Mouse (Mus musculus): Measurements from ENCODE around the gene Lrrc4.

Lrrc4 gene

DNA sequence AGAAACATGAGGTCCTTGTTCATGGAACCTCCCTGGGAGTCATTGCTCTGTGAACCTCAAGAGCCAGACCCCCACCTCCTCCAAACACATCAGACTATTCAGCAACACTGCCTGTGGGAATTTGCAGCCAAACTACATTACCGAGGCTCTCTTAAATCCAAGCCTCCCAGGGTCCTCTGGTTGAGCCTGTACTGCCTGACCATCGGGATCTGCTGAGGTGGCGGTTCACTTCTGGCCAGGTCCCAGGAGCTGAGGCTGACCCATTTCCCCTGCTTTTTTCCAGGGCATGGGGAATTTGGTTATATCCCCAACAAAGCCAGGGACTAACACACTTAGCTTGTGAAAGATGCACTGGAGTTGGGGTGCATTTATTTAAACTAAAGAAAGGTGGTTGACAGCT lies 4.0 kb downstream of the Lrrc4 start:
- TF ChIP-seq POU5F1 (IDR thresholded peaks at IDR 0.05; ENCODE audit: borderline replicate concordance, low read length) (no peak), NANOG (IDR thresholded peaks at IDR 0.05; ENCODE audit: borderline replicate concordance, low read length) (no peak), CTCF (conservative IDR thresholded peaks at IDR 0.05; ENCODE audit: low read length) (no peak)
- Histone ChIP-seq H3K4me3 (replicated peaks; ENCODE audit: low read length) (no peak overlapping the region), H3K9me3 (ENCODE audit: low read length) (no peaks in the 10 kb centered on the region), H3K27me3 (ENCODE audit: insufficient read depth, low read length) (peaks cover 30% of the 10 kb centered on the region), H3K36me3 (ENCODE audit: insufficient read depth, low read length) (peaks cover 4% of the 10 kb centered on the region), H3K4me1 (replicated peaks; ENCODE audit: low read depth, low read length) (peaks cover 35% of the 10 kb centered on the region)

DNA sequence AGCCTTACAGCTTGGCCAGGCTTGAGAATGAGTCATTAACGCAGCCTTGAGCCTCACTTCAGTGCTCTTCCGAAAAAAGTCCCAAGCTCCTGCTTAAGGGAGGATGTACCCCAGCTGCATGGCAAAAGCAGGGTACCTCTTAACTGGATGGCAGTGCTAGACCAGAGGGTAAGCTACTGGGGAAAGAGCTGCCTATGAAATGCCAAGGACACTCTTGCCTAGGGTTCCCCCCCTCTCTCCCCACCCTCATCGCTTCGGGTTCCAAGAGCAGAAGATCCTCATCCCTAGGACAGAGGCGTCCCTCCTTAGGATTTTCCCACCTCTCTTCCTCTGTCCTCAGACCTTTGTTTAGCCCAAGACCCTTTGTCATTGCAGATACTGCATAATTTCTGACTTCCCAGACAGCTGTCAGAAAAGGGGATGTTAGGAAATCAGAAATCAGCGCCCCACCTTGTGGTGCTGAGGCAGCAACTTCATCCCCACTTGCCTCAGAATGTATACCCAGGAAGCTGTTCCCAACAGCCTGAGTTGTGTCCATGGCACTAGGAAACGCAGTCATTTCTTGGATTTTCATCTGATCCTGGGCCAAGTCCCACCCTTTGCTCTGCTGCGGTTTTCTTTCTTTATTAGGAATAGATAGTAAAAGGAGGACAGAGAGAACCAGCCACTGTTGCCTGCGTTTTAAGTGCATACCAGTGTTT lies 4.7 kb downstream of the Lrrc4 start:
- Histone ChIP-seq H3K9me3 (ENCODE audit: low read length) (no peaks in the 10 kb centered on the region), H3K4me3 (replicated peaks; ENCODE audit: low read length) (no peak overlapping the region), H3K36me3 (ENCODE audit: insufficient read depth, low read length) (peaks cover 4% of the 10 kb centered on the region), H3K27me3 (ENCODE audit: insufficient read depth, low read length) (peaks cover 25% of the 10 kb centered on the region), H3K4me1 (replicated peaks; ENCODE audit: low read depth, low read length) (peaks cover 35% of the 10 kb centered on the region)
- TF ChIP-seq POU5F1 (IDR thresholded peaks at IDR 0.05; ENCODE audit: borderline replicate concordance, low read length) (no peak), NANOG (IDR thresholded peaks at IDR 0.05; ENCODE audit: borderline replicate concordance, low read length) (no peak), CTCF (conservative IDR thresholded peaks at IDR 0.05; ENCODE audit: low read length) (no peak)

DNA sequence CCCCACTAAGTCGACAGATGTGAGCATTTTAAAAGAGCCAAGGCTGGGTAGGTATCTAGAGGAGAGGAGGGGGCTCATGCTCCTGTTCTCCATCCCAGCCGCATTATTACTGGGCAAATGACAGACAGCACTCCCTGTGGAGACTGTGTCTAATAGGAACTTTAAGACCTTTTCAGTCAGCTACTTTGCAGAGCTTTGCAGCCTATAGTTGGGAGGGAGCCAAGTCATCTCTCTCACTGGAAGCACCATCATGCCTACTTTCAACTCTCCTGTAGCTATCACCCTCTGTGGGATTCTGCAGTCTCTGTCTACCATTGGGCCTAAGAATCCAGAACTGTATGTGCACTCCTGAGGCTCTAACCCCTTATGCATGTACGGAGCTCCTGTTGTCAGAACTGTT lies 5.7 kb downstream of the Lrrc4 start:
- H3K4me3 ChIP-seq (replicated peaks; ENCODE audit: low read length), result no peak overlapping the region
- no peak for TF ChIP-seq POU5F1 (IDR thresholded peaks at IDR 0.05; ENCODE audit: borderline replicate concordance, low read length)
- no peak for TF ChIP-seq NANOG (IDR thresholded peaks at IDR 0.05; ENCODE audit: borderline replicate concordance, low read length)
- TF ChIP-seq CTCF (conservative IDR thresholded peaks at IDR 0.05; ENCODE audit: low read length), result no peak
- H3K36me3 ChIP-seq (ENCODE audit: insufficient read depth, low read length), result peaks cover 9% of the 10 kb centered on the region
- peaks cover 16% of the 10 kb centered on the region for H3K27me3 ChIP-seq (ENCODE audit: insufficient read depth, low read length)
- H3K4me1 ChIP-seq (replicated peaks; ENCODE audit: low read depth, low read length), result peaks cover 26% of the 10 kb centered on the region
- no peaks in the 10 kb centered on the region for H3K9me3 ChIP-seq (ENCODE audit: low read length)

DNA sequence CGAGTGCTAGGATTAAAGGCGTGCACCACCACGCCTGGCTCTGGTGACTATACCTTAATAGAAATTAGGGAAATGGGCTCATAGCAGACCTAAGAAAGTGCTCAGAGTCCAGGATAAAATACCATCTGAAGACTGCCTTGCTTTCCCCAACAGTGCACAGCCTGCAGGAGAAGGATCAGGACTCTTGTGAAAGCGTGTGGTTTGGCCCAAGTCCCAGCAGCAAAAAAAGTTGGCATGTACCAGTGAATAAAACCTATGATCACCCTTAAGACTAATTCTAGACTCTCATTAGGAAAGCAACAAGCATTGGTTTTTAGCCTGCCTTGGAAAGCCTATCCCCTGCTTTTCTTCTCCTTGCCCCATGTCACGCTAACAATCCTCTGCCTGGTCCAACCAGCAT lies 7.7 kb downstream of the Lrrc4 start:
- H3K4me1 ChIP-seq (replicated peaks; ENCODE audit: low read depth, low read length), result peaks cover 25% of the 10 kb centered on the region
- H3K4me3 ChIP-seq (replicated peaks; ENCODE audit: low read length), result no peak overlapping the region
- TF ChIP-seq POU5F1 (IDR thresholded peaks at IDR 0.05; ENCODE audit: borderline replicate concordance, low read length) (no peak), NANOG (IDR thresholded peaks at IDR 0.05; ENCODE audit: borderline replicate concordance, low read length) (no peak), CTCF (conservative IDR thresholded peaks at IDR 0.05; ENCODE audit: low read length) (no peak)
- 0 out of 2 replicates have a peak, but pooled peaks cover 2% of the 10 kb centered on the region for H3K27me3 ChIP-seq (ENCODE audit: insufficient read depth, low read length)
- no peaks in the 10 kb centered on the region for H3K9me3 ChIP-seq (ENCODE audit: low read length)
- H3K36me3 ChIP-seq (ENCODE audit: insufficient read depth, low read length), result peaks cover 10% of the 10 kb centered on the region; the same call in 1 of the 2 replicates

DNA sequence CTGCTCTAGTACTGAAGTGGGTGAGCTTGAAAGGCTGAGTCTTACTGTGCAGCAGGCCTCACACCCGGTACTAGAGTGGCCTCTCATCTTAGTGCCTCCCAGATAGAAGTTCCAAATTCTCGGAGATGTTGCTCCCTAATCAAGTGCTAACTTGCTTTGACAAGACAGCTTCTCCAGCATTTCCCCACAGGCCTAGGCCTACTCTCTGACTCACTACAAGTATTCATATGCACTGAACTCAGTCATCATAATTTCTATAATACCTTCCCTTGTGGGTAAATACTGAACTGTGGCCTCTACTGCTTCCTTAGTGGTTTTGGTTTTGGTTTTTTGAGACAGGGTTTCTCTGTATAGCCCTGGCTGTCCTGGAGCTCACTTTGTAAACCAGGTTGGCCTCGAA lies 8.2 kb downstream of the Lrrc4 start:
- H3K36me3 ChIP-seq (ENCODE audit: insufficient read depth, low read length), result peaks cover 12% of the 10 kb centered on the region; the same call in 1 of the 2 replicates
- H3K9me3 ChIP-seq (ENCODE audit: low read length), result no peaks in the 10 kb centered on the region
- H3K4me1 ChIP-seq (replicated peaks; ENCODE audit: low read depth, low read length), result peaks cover 21% of the 10 kb centered on the region
- H3K4me3 ChIP-seq (replicated peaks; ENCODE audit: low read length), result no peak overlapping the region
- TF ChIP-seq POU5F1 (IDR thresholded peaks at IDR 0.05; ENCODE audit: borderline replicate concordance, low read length) (no peak), CTCF (conservative IDR thresholded peaks at IDR 0.05; ENCODE audit: low read length) (no peak), NANOG (IDR thresholded peaks at IDR 0.05; ENCODE audit: borderline replicate concordance, low read length) (no peak)
- no peaks in the 10 kb centered on the region for H3K27me3 ChIP-seq (ENCODE audit: insufficient read depth, low read length)

DNA sequence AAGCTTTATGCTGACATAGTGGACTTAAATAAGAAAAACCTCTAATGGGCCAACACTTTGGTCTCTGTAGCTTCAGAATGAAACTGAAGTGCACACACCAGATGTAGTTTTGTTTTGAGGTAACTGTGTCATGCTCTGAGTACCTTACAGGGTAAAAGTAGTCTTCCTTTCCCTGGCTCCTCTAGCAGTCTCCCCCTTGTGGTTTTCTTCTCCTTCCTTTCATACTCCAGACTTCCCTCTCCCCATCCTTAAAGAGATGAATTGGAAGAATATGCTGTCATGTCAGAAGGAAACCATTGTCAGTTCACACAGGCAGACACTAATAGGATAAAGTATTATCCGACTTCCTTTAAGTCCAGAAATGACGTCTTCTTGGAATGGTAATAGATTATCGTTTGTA lies 9.3 kb downstream of the Lrrc4 start:
- peaks cover 11% of the 10 kb centered on the region for H3K4me1 ChIP-seq (replicated peaks; ENCODE audit: low read depth, low read length)
- no peaks in the 10 kb centered on the region for H3K9me3 ChIP-seq (ENCODE audit: low read length)
- no peak overlapping the region for H3K4me3 ChIP-seq (replicated peaks; ENCODE audit: low read length)
- H3K36me3 ChIP-seq (ENCODE audit: insufficient read depth, low read length), result peaks cover 12% of the 10 kb centered on the region; the same call in 1 of the 2 replicates
- TF ChIP-seq POU5F1 (IDR thresholded peaks at IDR 0.05; ENCODE audit: borderline replicate concordance, low read length) (no peak), CTCF (conservative IDR thresholded peaks at IDR 0.05; ENCODE audit: low read length) (no peak), NANOG (IDR thresholded peaks at IDR 0.05; ENCODE audit: borderline replicate concordance, low read length) (no peak)
- no peaks in the 10 kb centered on the region for H3K27me3 ChIP-seq (ENCODE audit: insufficient read depth, low read length)

DNA sequence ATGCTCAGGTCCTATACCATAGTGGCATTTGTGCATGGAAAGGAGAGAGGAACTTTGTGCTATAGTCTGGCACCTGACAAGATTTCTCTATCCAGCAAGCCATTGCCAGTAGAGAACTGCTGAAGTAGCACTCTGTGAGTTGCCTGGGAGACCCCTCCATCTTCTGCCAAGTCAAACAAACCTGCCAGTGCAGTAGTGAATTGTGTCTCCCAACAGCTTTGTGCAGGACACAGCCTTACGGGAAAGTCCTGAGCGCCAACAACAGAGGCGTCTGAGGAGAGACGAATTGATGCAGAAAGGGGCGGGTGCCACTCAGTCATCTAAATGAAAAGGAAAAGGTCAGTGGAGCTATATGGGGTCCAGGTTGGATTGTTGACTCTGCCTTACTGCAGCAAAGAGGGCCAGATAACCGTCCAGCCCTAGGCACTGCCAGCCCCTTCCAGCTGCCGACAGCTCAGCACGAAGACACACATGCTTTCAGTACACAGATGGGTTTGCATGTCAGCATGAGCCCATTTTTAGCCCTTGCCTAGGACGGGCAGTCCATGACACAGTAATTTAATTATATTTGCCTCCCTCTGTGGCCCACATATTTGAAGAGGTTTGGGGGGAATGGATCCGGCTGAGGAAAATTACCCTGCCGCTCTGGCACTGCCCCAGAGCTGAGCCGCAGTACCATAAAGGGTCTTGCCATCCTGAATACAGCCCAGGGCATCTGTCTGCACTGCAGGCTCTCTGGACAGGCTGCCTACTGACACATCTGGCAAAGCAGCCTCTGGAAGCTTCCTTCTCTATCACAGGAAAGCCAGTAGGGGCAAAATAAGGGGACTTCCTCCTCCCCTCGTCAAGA lies 11.8 kb downstream of the Lrrc4 start:
- no peak for TF ChIP-seq POU5F1 (IDR thresholded peaks at IDR 0.05; ENCODE audit: borderline replicate concordance, low read length)
- TF ChIP-seq CTCF (conservative IDR thresholded peaks at IDR 0.05; ENCODE audit: low read length), result no peak
- no peak for TF ChIP-seq NANOG (IDR thresholded peaks at IDR 0.05; ENCODE audit: borderline replicate concordance, low read length)
- Histone ChIP-seq H3K9me3 (ENCODE audit: low read length) (no peaks in the 10 kb centered on the region), H3K27me3 (ENCODE audit: insufficient read depth, low read length) (no peaks in the 10 kb centered on the region), H3K4me3 (replicated peaks; ENCODE audit: low read length) (no peak overlapping the region), H3K36me3 (ENCODE audit: insufficient read depth, low read length) (peaks cover 12% of the 10 kb centered on the region; the same call in 1 of the 2 replicates), H3K4me1 (replicated peaks; ENCODE audit: low read depth, low read length) (peaks cover 25% of the 10 kb centered on the region)

DNA sequence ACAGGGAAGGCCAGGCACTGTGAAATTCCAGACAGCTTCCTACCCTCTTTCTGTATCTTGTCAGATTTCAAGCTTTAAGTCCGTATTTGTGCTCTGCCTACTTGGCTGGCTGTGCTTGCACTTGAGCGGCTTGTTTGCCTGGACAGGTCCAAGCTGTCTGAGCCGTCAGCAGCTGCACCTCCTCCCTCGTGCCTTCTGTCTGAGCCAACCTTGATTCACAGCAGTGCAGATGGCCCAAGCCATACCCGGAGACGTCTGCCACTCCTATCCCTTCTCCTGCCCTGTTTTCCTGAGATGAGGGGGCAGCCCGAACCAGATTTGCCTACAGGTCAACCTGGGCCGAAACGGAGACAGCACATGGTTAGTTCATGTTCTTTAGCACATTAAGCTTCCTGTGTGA lies 14.5 kb downstream of the Lrrc4 start:
- TF ChIP-seq NANOG (IDR thresholded peaks at IDR 0.05; ENCODE audit: borderline replicate concordance, low read length) (no peak), POU5F1 (IDR thresholded peaks at IDR 0.05; ENCODE audit: borderline replicate concordance, low read length) (no peak)
- no peak overlapping the region for H3K4me3 ChIP-seq (replicated peaks; ENCODE audit: low read length)
- no peaks in the 10 kb centered on the region for H3K27me3 ChIP-seq (ENCODE audit: insufficient read depth, low read length)
- peaks cover 28% of the 10 kb centered on the region for H3K4me1 ChIP-seq (replicated peaks; ENCODE audit: low read depth, low read length)
- no peaks in the 10 kb centered on the region for H3K9me3 ChIP-seq (ENCODE audit: low read length)
- H3K36me3 ChIP-seq (ENCODE audit: insufficient read depth, low read length), result peaks cover 12% of the 10 kb centered on the region; the same call in 1 of the 2 replicates
